Mouse (Mus musculus) liver, postnatal 0 days (tissue): Measurements from ENCODE around the gene Pclo.

Source experiments
- CTCF ChIP-seq: sonication (generic); IDR thresholded peaks from 2 replicates; pipeline ENCODE4 v1.5.1; 2016; ENCODE audit warnings: antibody characterized with exemption, low read depth
- EP300 ChIP-seq: IDR thresholded peaks from 2 replicates; pipeline ENCODE4 v1.6.1; 2016; ENCODE audit warnings: antibody characterized with exemption, low read depth, mild to moderate bottlenecking

GRCm38 (mm10) chr5:14527796-14528195 is 13.1 kb downstream of the Pclo start:
- TF ChIP-seq CTCF (no peak), EP300 (no peak)
